22 mouse cellular contexts compared by ENCODE assay signal in the genomic region with DNA sequence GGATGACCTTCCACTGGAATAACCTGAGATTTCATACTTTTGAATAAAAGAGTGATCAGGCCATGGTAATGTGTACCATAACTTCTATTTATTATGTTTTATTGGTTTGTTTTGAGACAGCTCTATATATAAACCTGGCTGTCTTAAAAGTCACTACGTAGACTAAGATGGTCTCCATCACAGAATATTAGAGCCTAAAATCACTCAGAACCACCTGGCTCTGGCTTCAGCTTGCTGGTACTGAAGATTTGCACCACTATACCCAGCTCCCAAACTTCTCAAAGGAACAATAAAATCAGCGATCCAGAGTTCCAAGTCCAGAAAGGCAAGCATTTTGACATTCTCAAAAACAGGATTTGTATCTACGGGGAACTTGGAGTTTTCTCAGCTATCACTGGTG. TPM values are rescaled to one million over a fixed set of nuclear protein-coding genes. Genes with fewer than 3 reads are reported as not detected.
"Had no signal": no experiment of that assay in that cellular context is flagged by ENCODE, and none has a peak within 500 bp of the region (broad histone marks: within the 10 kb centered on the region; RNA-seq: fewer than 3 reads in every experiment).

A gene (plus strand): TSS at position 301 of the 400 bp plus-strand sequence.

- DNase-seq: cerebellum, adult 8-10 months; cerebellum, adult 9-10 months; cerebellum, adult 9-11 months; cerebellum, postnatal 10 days; cerebellum, postnatal 14 days; cerebellum, postnatal 25 days; cerebellum, postnatal 36 days; embryo, embryonic 11 days; forebrain, postnatal 0 days; gastrocnemius, adult 2 months; gastrocnemius, postnatal 10 days; gastrocnemius, postnatal 14 days; gastrocnemius, postnatal 25 days; gastrocnemius, postnatal 36 days; heart, adult 18-20 months; heart, adult 2 months had no signal

RNA-seq across cellular contexts. Expression of the gene that starts here (rescaled TPM):
- total RNA-seq: common myeloid progenitor, adult 5-6 weeks; forebrain, postnatal 0 days; gastrocnemius, adult 18-20 months; gastrocnemius, adult 2 months; gastrocnemius, adult 8-10 months; gastrocnemius, postnatal 10 days; gastrocnemius, postnatal 14 days; gastrocnemius, postnatal 25 days; gastrocnemius, postnatal 36 days; gastrocnemius, postnatal 4 days; granulocyte monocyte progenitor cell, adult 5-6 weeks; heart, adult 18-20 months; heart, adult 2 months; heart, adult 8-10 months had no signal
